17 mouse cellular contexts compared by ENCODE assay signal in genomic region chr4:129846823-129847222, GRCm38 (mm10). TPM values are rescaled to one million over a fixed set of nuclear protein-coding genes. Genes with fewer than 3 reads are reported as not detected.
A peak's percentile ranks its signal among the peaks of the same experiment; 100 is the strongest.
DNase-seq lines count a peak whose midpoint lies in the region; ATAC-seq and TF ChIP-seq lines count a peak whose summit lies in the region.
"Had no signal": no experiment of that assay in that cellular context is flagged by ENCODE, and none has a peak within 500 bp of the region (broad histone marks: within the 10 kb centered on the region; RNA-seq: fewer than 3 reads in every experiment).

No protein-coding gene starts in this region.

- no peak overlapping the region for H3K9ac ChIP-seq in heart, postnatal 0 days (replicated peaks; ENCODE audit: low read depth, low read length)
- no peak overlapping the region for H3K9ac ChIP-seq in liver, postnatal 0 days (replicated peaks)
- no peak overlapping the region for H3K9ac ChIP-seq in CH12.LX (ENCODE audit: insufficient read depth, low read depth)
- H3K9ac ChIP-seq: embryonic facial prominence, embryonic 13.5 days; intestine, embryonic 15.5 days; liver, embryonic 13.5 days had no signal

- H3K79me2 ChIP-seq in CH12.LX (replicated peaks; ENCODE audit: control insufficient read depth, extremely low read depth, insufficient read depth, poor library complexity, severe bottlenecking): peaks cover 8% of the 10 kb centered on the region

- peak; percentile 38 for TF ChIP-seq CTCF in heart, postnatal 0 days (IDR thresholded peaks at IDR 0.05; ENCODE audit: low read depth)
- TF ChIP-seq CTCF in liver, postnatal 0 days (IDR thresholded peaks at IDR 0.05; ENCODE audit: low read depth): peak; percentile 52
- peak in 1 of 2 experiments; percentile 70; a peak in 2 of 4 replicates for TF ChIP-seq CTCF in CH12.LX (conservative IDR thresholded peaks at IDR 0.05 in 1 of 2, IDR thresholded peaks at IDR 0.05 in 1 of 2; ENCODE audit: low read depth in 2 of 2, low read length in 2 of 2)

- ATAC-seq in heart, postnatal 0 days (ENCODE audit: insufficient read depth, low read depth): no peak
- no peak for ATAC-seq in liver, postnatal 0 days
- ATAC-seq: intestine, embryonic 15.5 days; midbrain, embryonic 16.5 days had no signal

- H3K4me1 ChIP-seq in heart, postnatal 0 days (ENCODE audit: control insufficient read depth, insufficient read depth): no peaks in the 10 kb centered on the region
- H3K4me1 ChIP-seq in liver, postnatal 0 days (ENCODE audit: insufficient read depth): no peaks in the 10 kb centered on the region
- no peaks in the 10 kb centered on the region for H3K4me1 ChIP-seq in CH12.LX (ENCODE audit: control insufficient read depth in 1 of 2, insufficient read depth in 2 of 2)
- H3K4me1 ChIP-seq: embryonic facial prominence, embryonic 13.5 days; intestine, embryonic 15.5 days; liver, embryonic 13.5 days had no signal

- peak; percentile 9 for TF ChIP-seq RAD21 in CH12.LX (IDR thresholded peaks at IDR 0.05; ENCODE audit: low read depth, low read length)

- TF ChIP-seq EP300 in heart, postnatal 0 days (IDR thresholded peaks at IDR 0.05; ENCODE audit: low read depth): no peak
- no peak for TF ChIP-seq EP300 in liver, postnatal 0 days (IDR thresholded peaks at IDR 0.05; ENCODE audit: low read depth)
- TF ChIP-seq EP300 in CH12.LX (IDR thresholded peaks at IDR 0.05; ENCODE audit: low read length): no peak

- no peak overlapping the region for H3K4me3 ChIP-seq in heart, postnatal 0 days (ENCODE audit: low read depth, low read length)
- H3K4me3 ChIP-seq in liver, postnatal 0 days (ENCODE audit: low read depth, low read length): no peak overlapping the region
- H3K4me3 ChIP-seq in CH12.LX (replicated peaks in 1 of 3; ENCODE audit: low read depth in 2 of 3, low read length in 2 of 3, poor library complexity in 1 of 3): no peak overlapping the region
- H3K4me3 ChIP-seq: embryonic facial prominence, embryonic 13.5 days; intestine, embryonic 15.5 days; liver, embryonic 13.5 days had no signal

- H3K4me2 ChIP-seq in heart, postnatal 0 days (ENCODE audit: low read depth, low read length): no peak overlapping the region
- H3K4me2 ChIP-seq in liver, postnatal 0 days (ENCODE audit: low read depth, low read length): no peak overlapping the region
- no peak overlapping the region for H3K4me2 ChIP-seq in CH12.LX (ENCODE audit: insufficient read depth, low read depth, poor library complexity, severe bottlenecking)
- H3K4me2 ChIP-seq: embryonic facial prominence, embryonic 13.5 days; heart, embryonic 11.5 days; intestine, embryonic 15.5 days; liver, embryonic 13.5 days had no signal

- no peak for TF ChIP-seq POLR2A in CH12.LX (IDR thresholded peaks at IDR 0.05; ENCODE audit: low read depth, low read length)

- H3K27me3 ChIP-seq in heart, postnatal 0 days (ENCODE audit: control insufficient read depth, insufficient read depth, low read length): no peaks in the 10 kb centered on the region
- no peaks in the 10 kb centered on the region for H3K27me3 ChIP-seq in liver, postnatal 0 days (ENCODE audit: insufficient read depth, low read length)
- H3K27me3 ChIP-seq in CH12.LX (replicated peaks): no peaks in the 10 kb centered on the region
- H3K27me3 ChIP-seq: embryonic facial prominence, embryonic 13.5 days; intestine, embryonic 15.5 days; liver, embryonic 13.5 days had no signal

- no peak for DNase-seq in heart, postnatal 0 days (ENCODE audit: low spot score)
- no peak for DNase-seq in heart, postnatal 14 days
- DNase-seq in liver, postnatal 0 days: no peak
- DNase-seq in liver (no peak), CH12.LX (ENCODE audit: extremely low read depth) (no peak)
- DNase-seq in T-cell, adult 2 months (ENCODE audit: low spot score): peak; percentile 15
- DNase-seq in ovary, postnatal 36 days (ENCODE audit: low spot score): no peak
- DNase-seq in right cerebral cortex, postnatal 25 days: no peak
- DNase-seq: cerebellum, adult 18-20 months; gastrocnemius, postnatal 36 days; kidney, postnatal 36 days; left cerebral cortex, postnatal 4 days; liver, embryonic 13.5 days had no signal

- H3K27ac ChIP-seq in heart, postnatal 0 days (ENCODE audit: low read depth): no peak overlapping the region
- no peak overlapping the region for H3K27ac ChIP-seq in liver, postnatal 0 days (ENCODE audit: low read depth)
- no peak overlapping the region for H3K27ac ChIP-seq in CH12.LX (ENCODE audit: insufficient read depth, low read depth)
- H3K27ac ChIP-seq: embryonic facial prominence, embryonic 13.5 days; intestine, embryonic 15.5 days; liver, embryonic 13.5 days had no signal

- H3K9me3 ChIP-seq in heart, postnatal 0 days (replicated peaks; ENCODE audit: control insufficient read depth, low read length): no peaks in the 10 kb centered on the region
- no peaks in the 10 kb centered on the region for H3K9me3 ChIP-seq in liver, postnatal 0 days (ENCODE audit: low read length)
- no peaks in the 10 kb centered on the region for H3K9me3 ChIP-seq in CH12.LX (replicated peaks; ENCODE audit: low read length)
- H3K9me3 ChIP-seq: embryonic facial prominence, embryonic 13.5 days; intestine, embryonic 15.5 days; liver, embryonic 13.5 days had no signal

- WGBS in heart, postnatal 0 days: 81% methylated on average over 9 of the region's 9 CpGs
- WGBS in liver, postnatal 0 days (ENCODE audit: insufficient replicate concordance): 82% methylated on average over 9 of the region's 9 CpGs

- peaks cover 89% of the 10 kb centered on the region for H3K36me3 ChIP-seq in heart, postnatal 0 days (replicated peaks; ENCODE audit: control insufficient read depth, insufficient read depth, low read length)
- peaks cover 68% of the 10 kb centered on the region for H3K36me3 ChIP-seq in liver, postnatal 0 days (replicated peaks; ENCODE audit: insufficient read depth, low read length)
- H3K36me3 ChIP-seq in CH12.LX (replicated peaks in 1 of 2; ENCODE audit: control insufficient read depth in 1 of 2, insufficient read depth in 1 of 2, low read length in 1 of 2): peaks cover 67 to 90% of the 10 kb centered on the region in 2 experiments

- intact Hi-C loops in heart, postnatal 14 days (cut with DNase I): loop anchor here (5.0 kb wide), 1 partner anchor 60 kb away; no protein-coding TSS in a partner anchor

- dilution Hi-C loops in CH12.LX (cut with MboI; ENCODE audit: extremely low pct_ligation_motif_present, extremely low pct_unique_long_range_greater_than_20kb, low sequenced_read_pairs): no loop called here

- in situ Hi-C loops in CH12.LX (cut with MboI; ENCODE audit: low pct_ligation_motif_present, low pct_unique_long_range_greater_than_20kb, low sequenced_read_pairs): loop anchor here (10.0 kb wide), 1 partner anchor 62 kb away; no protein-coding TSS in a partner anchor

TF ChIP-seq in CH12.LX, 34 proteins besides CTCF, POLR2A, EP300 and RAD21:
- TF ChIP-seq TBP (conservative IDR thresholded peaks at IDR 0.05; ENCODE audit: low read depth, low read length): no peak
- TF ChIP-seq SMC3 (IDR thresholded peaks at IDR 0.05; ENCODE audit: low read depth, low read length): peak; percentile 58
- TF ChIP-seq MAZ (IDR thresholded peaks at IDR 0.05; ENCODE audit: low read depth, low read length): 0 out of 2 replicates have a peak, but pooled peaks have one; percentile 2
TF ChIP-seq in CH12.LX: peak in this region for 2.

RNA-seq across cellular contexts. Expression of gene Ptp4a2, which starts 35.8 kb away (rescaled TPM):
- 132 and 176 TPM in 2 replicates for total RNA-seq in heart, postnatal 0 days (2014; rRNA removed; ENCODE audit: low replicate concordance)
- polyA plus RNA-seq in heart, postnatal 0 days (2015; fragmentation: Nextera tagmentation; extraction: Ambion mirVana): 407 and 417 TPM in 2 replicates
- total RNA-seq in heart, postnatal 14 days (2021): 100 to 1,000 TPM; 212 to 215 TPM
- 198 and 205 TPM in 2 replicates for polyA plus RNA-seq in liver, postnatal 0 days (2015; fragmentation: Nextera tagmentation; extraction: Ambion mirVana)
- total RNA-seq in CH12.LX (2012; rRNA removed): 113 and 163 TPM in 2 replicates
- 415 and 493 TPM in 2 replicates for total RNA-seq in CH12.LX (2014; rRNA removed)
- polyA plus RNA-seq in CH12.LX (2012; ENCODE audit: insufficient read length, low read depth): 327 and 467 TPM in 2 replicates
